Mouse (Mus musculus) mesoderm, embryonic 11.5 days (tissue): ENCODE measurements at regions not wholly inside any gene's neighbourhood (a gene's known extent, or its start where the extent isn't known, plus 50 kb on each side); places are given as distances from the start of the nearest gene placed in this dataset.

Experiments
- DNase-seq: peaks from one replicate; pipeline ENCODE4 v3.0.0-alpha.2; 2012; ENCODE audit warnings: low read depth, low spot score

DNA sequence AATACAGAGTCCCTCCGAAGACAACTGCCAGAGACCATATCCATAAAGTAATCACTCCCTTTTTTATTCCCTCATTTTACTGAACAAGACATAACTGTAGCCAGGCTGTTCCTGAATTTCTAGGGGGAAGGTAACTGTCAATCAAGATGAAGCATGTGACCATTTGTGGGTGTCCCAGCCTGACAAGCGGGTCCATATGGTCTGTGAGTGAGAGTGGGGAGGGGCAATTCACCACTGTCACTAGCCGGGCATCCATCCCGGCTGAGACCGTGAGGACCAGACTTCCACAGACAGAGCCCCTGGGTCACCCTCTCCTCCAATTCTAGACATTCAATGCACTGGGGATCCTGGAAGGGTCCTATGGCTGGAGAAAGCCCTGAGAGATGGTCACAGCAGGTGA, 54.6 kb downstream of the Gm11733 start:
- no peak for DNase-seq

DNA sequence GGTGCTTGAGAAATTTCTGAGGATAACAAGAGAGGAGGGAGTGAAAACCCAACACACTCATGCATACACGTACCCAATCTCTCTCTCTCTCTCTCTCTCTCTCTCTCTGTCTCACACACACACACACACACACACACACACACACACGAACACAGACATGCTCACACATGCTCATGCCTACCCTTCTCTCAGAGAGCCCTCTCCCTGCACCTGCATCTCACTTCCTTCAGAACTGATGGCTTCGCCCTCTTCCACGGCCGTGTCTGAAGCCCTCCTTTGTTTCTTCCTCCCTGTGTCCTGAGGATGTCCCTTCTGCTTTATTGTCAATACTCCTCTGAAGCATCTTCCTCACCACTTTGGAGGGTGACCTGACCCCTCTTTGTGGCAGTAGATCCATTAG, 56.4 kb downstream of the Gm11733 start:
- DNase-seq, result no peak

DNA sequence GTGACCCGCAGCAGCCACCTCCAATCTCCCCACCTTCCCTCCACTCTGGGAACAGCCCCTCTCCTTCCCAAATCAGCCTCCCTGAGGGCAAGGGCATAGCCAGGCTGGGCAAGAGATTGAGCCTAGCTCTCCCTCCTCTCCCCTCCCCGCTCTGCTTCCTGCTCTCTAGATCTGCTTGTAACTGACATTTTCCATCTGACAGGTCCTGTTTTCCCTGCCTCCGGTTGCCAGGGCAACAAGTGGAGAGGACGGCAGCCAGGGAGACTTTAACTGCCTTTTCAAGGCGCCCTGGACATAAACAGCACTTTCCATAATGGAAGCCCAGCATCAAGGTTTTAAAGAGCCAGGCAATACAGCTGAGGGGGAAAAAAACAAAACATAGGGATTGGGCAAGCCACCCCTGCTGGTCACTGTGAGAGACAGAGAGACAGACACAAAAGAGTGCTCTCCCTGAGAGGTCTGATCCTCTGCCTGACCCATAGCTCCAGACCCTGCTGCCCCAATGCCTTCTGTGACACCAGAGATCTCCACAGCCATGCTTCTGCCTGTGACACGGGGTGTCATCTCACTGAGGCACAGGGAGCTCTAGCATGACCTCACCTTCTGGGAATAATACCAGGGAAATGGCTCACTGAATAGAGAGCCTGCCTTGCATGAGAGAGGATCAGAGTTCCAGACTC, 57.2 kb downstream of the Gm11733 start:
- DNase-seq, result peak; percentile 59

DNA sequence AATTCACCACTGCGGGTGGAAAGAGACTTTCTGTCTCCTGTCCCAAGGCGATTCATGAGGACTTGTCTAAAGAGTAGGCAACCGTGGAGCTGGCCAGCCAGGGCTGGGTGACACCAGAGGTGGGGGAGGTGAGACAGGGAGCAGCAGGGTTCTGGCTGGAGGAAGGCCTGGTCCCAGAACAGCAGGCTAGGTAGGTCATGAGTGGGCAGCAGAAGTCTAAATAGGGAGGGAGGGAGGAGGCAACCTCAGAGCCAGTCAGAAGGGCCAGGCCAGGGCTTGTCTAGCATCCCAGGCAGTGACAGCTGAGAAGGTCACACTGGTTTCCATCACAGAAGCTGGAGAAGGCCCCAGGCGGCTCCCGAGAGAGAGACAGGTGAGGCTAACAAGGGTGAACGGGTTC, 59.0 kb downstream of the Gm11733 start:
- no peak for DNase-seq

DNA sequence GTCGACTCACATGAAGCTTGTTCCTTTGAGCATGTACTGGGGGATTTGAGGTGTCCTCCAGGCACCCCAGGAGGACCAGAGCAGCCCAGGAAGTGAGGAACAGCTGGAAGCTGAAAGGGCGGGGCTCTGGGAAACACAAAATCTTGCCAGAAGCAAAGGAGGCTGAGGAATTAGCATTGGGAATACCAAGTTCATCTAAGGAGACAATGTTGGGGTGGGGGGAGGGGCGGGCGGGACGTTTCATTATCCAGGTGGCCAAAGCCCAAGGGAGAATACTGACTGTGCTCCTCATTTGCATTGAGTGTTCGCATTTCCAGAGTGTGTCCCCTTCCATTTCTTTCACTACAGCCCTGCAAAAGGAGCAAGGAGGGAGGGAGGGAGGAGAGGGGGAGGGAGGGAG, 60.3 kb downstream of the Gm11733 start:
- no peak for DNase-seq

DNA sequence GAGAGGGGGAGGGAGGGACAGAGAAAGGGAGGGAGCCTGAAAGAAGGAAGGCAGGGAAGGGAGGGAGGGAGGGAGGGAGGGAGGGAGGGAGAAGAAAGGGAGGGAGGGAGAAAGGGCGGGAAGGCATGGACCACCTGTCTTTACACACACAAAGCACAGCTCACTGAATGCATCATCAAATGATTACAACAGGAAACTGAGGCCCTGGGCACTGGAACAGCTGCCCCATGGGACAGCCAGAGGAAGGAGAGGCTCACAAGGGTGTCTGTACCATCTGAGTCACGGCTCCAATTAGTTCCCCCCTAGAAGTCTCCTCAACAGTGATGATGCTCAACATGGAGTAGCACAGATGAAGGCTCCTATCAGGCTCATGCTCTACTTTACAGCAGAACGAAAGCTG, 60.8 kb downstream of the Gm11733 start:
- no peak for DNase-seq

DNA sequence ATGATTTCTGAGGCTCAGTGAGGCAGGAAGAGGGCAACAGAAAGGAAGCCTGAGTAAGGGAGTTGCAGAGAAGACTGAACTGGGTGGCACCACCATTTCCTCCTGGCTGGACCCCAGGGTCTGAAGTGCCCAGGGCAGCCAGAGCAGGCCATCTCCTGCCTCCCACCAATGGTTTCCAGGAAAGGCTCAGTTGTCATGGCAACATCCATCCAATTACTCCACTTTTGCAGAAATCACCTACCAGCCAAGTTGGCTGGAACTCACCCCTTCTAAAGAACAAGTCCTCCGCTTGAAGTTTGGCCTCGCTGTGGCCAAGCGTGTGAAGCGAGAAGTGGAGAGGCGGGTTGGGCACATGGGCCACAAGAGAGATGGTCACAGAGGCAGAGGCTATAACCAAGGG, 67.8 kb downstream of the Gm11733 start:
- no peak for DNase-seq

DNA sequence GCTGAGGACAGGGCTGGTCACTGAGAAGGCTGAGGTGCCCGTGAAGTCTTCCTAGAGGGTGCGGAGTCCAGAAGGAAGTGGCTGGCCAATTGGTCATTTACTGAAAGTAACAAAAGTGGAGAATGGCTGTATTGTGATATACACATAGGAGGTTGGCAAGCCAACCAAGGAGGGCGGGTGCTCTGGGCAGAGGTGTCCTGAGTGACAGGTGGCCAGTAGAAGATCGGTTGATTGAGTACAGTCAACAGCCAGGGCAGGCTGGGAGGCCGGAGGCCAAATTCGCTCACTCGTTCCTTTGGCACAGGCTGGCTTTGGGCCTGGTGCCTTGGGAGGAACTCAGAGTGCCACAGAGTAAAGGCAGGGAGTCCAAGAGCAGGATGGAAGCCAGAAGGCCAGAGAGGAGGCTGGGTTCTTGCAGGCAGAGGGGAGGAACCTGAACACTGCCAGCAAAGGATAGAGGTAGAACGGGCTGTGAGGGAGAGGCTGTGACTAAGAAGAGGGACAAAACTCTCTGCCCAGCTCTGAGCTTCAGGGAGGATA, 68.3 kb downstream of the Gm11733 start:
- no peak for DNase-seq

DNA sequence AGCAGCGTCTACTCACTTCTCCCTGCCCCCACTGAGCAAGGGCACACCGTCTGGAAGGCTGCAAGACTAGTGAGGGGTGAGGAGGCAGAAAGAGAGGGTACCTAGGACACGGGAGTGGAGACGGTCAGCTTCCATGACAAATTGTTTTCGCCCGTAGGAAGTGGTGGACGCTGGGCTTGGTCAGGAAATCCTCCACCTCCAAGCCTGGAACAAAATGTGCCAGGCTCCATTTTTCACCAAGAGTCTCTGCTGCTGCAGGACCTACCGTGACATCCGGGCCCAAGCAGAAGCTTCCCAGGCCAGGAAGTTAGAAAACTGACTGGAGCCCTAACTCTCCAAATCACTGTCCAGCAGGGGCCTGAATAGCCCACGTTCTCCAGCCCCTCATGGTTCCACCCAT, 69.9 kb downstream of the Gm11733 start:
- DNase-seq, result no peak

DNA sequence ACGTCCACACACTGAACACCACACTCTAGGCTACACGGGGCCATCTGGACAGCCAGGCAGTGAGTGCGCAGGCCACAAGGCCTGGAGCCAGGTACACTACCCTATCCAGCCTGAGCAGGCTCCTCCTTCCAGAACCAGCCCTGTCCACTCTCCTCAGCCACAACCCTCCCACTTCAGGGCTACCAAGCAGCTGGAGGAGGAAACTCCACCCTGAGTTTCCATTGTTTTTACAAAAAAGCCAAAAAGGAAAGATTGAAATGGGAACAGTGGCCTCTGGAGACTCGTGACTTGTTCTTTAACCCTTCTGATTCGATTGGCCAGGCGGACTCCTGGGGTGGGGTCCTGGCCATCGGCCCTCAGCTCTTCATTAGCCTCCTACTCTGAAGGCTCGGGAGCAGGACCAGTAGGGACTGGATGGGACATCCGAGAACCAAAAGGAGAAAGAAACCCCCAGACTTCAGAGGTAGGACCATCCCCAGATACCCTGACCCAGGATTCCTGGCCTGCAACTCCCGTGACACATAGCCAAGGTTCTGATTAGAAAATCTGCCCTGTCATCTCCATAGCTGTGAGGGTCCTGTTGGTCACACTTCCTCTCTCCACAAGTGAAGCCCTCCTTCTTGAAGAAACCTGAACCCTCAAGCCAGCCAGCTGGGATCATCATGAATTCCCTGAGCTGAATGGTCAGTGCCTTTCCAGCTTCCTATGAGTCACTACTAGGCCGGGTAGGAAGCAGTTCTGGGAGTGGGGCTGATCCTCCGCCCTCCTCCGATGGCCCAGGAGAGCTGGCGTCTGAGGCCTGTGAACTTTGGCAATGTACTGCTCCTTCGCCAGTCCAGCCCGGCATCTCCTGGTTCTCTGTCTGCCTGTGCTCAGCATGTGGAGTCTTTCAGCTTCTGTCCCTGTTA, 73.6 kb downstream of the Gm11733 start:
- DNase-seq, result no peak

DNA sequence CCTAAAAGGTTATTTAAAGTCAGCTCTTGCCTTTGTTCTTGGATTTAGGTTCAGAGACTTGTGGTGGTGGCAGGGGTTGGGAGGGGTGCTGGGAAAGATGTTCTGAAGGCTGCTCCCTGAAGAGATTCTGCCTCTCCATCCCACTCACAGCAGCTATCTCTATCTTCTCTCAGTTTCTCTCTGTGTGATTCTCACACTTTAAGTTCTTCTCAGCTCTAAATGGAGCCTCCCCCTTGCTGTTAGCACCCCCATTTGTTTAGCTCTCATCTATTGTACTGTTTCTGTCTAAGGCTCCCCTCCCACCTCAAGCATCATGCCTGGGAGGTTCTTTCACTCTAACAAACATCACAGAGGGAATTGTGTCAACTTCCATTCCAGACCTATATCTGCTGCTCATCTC, 75.7 kb downstream of the Gm11733 start:
- no peak for DNase-seq

DNA sequence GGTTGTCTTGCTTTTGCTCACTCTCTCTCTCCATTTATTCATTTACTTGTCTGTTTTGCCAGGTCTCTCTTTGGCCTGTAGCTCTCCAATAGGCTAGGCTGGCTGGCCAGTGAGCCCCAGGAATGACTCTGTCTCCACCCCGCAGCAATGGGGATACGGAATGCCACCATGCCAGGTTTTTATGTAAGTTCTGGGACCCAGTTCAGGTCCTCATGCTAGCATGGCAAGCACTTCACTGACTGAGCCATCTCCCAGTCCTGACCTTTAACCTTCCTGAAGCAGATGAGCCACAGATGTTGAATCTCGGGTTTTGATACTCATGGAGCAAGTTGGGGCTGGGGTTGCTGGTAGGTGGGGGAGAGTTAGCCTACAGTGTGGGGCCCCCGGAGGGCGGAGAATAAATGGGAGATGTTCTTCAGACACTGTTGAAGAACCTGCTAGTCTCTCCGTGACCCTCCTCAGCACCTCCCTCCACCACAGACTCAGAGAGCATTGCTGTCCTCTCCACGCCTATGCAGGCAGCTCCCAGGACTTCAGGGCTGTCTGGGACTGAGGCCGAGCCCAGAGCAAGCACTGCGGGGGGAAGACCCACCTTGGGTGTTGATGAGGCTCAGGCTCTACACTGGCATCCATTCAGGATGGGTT, 83.9 kb downstream of the Gm11733 start:
- DNase-seq, result no peak

DNA sequence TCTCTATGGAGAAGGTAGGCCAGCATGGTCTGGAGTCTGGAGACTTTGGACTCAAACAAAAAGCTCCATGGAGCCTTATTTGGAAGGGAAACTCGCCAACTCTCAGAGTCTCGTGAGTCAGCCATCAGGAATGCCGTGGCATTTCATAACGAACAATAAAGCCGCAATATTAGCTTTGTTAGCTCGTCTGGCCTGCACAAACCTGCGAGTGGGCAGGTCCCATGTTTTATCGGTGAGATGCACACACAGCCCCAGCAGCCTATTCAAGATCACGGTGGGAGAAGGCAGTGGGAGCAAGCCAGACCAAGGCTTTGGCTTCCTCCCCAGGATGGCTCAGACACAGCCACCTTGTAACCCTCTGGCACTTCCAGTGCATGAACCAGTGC, 84.4 kb downstream of the Gm11733 start:
- no peak for DNase-seq

DNA sequence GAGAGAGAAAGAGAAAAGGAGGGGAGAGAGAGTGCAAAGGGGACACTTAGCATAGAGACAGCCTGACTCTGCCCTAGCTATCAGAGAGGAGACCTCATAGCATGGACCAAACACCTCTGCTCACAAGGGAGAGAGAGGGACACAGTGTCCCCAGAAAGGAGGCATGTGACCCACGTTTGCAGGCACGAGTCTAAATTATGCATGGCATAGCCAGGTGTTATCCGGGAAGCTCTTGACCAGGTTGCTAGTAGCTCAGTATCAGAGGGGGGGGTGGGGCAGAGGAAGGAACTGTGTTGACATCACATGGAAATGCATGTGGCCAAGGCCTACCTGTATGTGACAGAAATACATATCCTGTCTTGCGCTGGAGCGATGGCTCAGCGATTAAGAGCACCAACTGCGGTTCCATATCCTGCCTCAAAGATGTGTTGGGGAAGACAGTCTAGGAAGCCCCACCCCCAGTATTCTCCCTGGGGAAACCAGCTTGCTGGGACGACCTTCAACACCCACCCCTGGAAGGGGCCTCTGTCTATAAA, 84.5 kb upstream of the Tnrc6c start:
- DNase-seq, result no peak

DNA sequence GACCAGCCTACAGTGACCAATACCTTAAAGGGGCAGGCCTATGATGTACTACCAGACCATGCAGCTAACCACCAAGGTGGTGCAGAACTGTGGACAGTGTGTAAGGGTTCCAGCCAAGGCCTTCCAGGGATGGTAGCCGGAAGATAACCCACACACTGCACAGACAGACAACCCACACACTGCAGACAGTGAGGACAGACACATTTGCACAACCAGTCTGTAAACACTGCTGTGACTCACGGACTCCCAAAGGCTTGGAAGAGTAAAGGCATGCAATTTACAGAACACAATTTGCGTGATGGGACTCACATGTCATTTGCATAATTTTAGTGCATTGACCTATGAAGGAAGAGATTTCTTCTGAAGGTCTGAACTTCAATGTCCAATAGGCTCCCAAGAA, 82.2 kb upstream of the Tnrc6c start:
- DNase-seq, result no peak

DNA sequence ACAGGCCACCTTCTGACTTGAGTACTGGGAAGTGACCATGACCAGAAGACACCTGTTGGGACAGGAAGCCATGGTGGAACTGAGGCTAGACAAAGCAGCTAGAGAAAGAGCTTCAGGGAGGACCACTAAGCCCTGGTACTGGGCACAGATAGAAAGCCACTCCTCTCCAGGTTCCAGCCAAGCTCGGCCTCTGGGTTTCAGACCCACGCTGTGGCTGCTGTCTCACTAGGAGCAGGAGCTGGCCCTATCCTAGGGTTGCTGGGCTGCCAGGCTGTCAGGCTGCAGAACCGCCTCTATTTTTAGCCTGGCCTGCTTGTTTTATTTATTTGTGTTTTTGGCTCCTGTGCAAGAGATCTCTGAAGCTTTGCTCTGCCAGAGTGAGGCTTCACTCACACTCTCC, 79.4 kb upstream of the Tnrc6c start:
- DNase-seq, result no peak

DNA sequence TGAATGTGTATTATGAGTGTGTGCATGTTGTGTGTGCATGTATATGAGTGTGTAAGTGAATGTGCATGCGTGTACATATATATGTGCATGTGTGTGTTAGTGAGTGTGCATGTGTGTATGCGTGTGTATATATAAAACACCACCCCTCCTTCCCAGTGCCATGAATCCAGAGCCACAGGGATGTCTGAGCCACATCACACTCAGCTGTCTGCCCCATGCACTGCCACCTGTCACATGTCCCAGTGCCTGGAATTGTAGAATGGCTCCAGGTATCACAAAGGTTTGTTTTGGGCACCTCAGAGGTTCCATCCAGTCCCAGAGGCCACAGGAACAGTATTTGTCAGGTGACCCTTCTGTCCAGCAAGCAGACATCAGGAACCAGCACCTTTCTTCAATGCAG, 75.0 kb upstream of the Tnrc6c start:
- DNase-seq, result no peak

DNA sequence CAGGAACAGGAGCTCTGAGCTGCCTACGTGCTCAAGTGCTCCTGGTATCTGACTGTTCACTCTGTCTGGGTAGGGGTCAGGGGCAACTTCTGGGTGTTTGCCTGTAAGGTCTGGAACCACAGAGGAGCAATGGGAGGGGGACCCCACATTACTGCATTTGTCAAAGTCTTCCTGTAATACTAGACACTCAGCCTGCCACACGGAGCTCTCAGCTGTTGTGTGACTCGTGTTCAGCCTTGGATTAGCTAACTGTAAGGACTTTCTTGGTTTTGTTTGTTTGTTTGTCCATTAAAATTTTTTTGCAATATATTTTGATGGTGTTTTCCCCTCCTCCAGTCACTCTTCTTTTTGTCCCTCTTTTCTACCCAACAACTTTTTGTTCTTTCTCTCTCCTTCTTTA, 74.4 kb upstream of the Tnrc6c start:
- no peak for DNase-seq

DNA sequence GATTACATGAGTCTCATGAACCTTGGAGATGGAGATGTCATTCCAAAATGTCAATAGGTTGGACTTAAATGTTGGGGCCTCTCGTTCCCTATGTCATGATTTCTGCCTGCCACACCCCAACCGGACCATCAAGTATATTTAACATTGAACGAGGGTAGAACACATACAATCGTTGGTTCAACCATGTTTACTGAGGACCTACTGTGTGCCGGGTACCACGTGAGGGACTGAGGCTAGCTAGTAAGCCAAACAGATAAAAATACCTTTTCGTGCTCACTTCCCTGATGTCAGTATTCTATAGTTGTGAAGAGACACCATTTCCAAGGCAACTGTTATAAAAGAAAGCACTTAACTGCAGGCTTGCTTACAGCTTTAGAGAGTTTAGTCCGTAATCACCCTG, 70.6 kb upstream of the Tnrc6c start:
- DNase-seq, result no peak

DNA sequence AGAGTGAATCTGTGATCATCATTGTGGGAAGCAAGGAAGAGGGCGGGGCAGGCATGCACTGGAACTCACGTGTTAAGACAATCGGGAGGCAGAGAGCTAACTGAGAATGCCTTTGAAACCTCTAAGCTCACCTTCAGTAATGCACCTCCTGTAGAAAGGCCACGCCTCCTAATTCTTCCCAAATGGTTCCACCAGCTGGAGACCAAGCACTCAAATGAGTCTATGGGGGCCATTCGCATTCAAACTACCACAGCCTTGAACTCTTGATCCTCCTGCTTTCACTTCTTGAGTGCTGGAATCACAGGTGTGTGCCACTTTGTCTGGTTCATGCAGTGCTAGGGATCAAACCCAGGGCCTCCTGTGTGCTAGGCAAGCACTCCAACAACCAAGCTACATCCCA, 68.5 kb upstream of the Tnrc6c start:
- DNase-seq, result no peak

DNA sequence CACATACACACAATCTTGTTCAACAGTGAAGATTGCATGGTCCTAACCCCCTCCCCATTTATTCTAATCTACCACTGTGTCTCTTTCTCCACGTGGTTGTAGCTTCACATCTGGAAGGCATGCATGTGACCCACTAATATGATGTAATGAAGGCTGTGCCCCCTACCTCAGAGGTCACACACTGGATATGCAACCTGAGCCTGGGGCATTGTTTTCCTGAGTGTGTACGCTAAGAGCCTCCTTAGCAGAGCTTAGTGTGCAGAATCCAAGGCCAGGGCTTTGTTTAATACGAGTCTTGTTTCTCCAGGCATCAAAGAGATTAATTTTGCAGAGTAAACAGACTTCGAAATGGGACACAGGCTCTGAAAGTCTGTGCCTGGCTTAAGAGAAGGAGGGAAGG, 68.0 kb upstream of the Tnrc6c start:
- DNase-seq, result no peak

DNA sequence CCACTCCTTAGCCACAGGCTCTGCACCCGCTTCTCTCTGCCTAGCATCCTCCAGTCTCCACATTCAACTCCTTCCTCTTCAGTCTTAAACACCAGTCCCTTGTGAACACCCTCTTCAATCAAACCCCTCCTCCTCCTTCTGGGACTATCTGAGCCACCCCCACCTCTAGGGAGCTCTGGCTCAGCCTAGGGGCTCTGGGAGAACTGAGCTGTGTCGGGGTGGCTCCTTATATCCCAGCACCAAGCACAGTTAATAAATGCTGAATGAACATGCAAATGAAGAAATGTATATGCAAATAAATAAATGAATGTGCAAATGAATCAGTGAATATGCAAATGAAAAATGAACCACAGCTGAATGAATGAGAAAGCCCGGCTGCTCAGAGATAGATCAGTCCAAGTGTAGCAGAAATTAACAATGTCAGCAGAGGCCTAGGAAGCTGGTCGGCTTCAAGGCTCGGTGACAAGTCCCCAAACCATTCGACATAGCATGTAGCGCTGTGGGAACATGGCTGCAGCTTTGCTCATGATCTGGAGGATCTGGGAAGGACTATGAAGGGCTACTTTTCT, 67.1 kb upstream of the Tnrc6c start:
- no peak for DNase-seq
